Mouse (Mus musculus) heart, postnatal 25 days (tissue): ENCODE measurements around the gene Gm10234. TPM values are rescaled to one million over a fixed set of nuclear protein-coding genes. Genes with fewer than 3 reads are reported as not detected.

Source experiments
- DNase-seq: peaks from one replicate; pipeline ENCODE4 v3.0.0; 2022; ENCODE audit warnings: low spot score
- intact Hi-C: fragments of 180-260 bp; cut with DNase I; formaldehyde crosslinking; loops from one replicate; pipeline ENCODE4 v1.15.1; 2025
- total RNA-seq, 2 experiments: library from RNA; stranded (reverse); gene quantifications; 2 replicates each; pipeline ENCODE4 v1.2.3; 2021

Gm10234 gene
- total RNA-seq: not detected

DNA sequence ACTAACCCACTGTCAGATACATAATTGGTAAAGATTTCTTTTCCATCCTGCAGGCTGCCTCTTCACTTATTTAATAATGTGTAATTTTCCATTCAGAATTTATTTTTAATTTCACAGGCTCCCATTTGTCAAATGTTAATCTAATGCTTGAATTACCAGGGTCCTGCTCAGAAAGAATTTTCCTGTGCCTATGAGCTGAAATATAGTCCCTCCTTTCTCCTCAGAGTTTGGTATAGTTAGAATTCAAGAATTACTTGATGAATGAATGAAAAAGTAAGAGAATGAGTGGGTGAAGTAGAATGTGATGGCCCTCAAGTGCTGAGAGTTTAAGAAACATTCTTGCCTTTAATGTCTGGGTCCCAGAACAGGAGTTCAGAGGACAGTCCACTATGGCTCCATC lies at the start of gene Gm10234:
Gm10234 (plus strand) TSS at position 301 of the 400 bp plus-strand sequence.
- intact Hi-C loops: no loop called here
- no peak for DNase-seq

DNA sequence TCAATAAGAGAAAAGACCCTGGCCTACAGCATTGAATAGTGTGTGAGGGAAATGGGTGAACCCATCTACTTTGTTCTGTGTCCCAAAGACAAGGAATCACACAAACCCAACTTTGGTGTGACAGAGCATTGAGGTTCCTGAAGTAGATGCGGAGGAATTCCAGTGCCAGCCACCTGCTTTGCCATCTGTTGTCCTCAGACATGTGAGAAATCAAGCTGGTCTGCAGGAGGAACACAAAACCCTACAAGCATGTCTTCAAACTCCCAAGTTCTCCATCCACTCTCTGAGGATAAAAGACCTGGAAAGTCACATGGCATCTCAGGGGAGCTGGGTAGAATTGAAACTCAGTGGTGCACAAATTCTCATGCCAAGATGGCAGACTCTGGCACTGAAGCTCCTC lies 44.3 kb upstream of the Gm10234 start:
- intact Hi-C loops: no loop called here
- DNase-seq: no peak

DNA sequence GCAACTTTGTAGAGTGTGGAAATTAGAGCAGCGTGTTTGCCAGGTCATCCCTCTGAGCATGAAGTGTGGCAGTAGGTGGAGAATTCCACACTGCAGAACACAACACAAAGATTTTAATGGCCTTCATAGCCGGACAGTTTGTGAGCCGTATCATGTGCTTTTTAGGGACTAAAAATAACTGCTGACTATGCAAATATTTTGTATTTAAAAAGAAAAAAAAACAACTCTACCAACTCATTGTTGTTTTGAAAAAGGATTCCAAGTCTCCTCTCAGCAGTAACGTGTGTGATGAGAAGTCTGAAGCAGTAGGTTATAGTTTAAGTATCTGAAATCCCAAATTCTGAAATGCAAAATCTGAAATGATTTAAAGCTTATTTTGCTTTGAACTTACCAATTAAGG lies 25.9 kb upstream of the Gm10234 start:
- DNase-seq: no peak
- intact Hi-C loops: no loop called here

DNA sequence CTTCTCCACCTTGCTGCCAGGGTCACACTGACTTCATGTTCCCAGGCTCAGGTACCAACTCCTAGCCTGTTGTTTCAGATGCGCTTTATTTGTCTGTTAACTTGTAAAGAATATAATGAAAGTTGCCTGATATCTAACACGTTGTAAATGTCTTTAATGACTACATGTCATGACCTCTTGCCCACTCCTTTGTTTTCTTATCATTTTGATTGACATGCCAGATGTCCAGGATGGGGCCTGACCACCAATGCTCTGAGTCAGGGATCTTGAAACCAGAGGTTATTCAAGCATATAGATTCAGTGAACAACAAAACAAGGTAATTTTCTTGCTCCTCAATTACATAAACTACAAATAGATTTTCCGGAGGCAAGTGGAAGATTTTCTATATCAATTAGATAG lies 23.5 kb upstream of the Gm10234 start:
- intact Hi-C loops: no loop called here
- no peak for DNase-seq

DNA sequence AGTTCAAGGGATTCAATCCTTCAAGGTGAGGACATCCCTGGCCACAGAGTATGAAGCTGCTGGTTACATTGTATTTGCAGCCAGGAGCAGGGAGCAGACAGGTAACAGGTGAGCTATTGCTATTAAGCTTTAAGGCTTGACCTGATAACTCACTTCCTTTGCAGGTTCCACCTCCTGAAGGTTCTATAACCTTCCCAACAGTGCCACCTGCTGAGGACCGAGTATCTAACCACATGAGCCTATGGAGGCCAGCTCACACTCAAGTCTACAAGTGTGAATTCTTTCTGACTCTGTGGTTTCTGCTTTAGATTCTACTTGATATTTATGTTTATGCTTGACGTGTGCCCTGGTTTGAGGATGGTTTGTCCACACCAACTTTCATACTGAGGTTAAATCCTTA lies 21.3 kb upstream of the Gm10234 start:
- DNase-seq: no peak
- intact Hi-C loops: no loop called here

DNA sequence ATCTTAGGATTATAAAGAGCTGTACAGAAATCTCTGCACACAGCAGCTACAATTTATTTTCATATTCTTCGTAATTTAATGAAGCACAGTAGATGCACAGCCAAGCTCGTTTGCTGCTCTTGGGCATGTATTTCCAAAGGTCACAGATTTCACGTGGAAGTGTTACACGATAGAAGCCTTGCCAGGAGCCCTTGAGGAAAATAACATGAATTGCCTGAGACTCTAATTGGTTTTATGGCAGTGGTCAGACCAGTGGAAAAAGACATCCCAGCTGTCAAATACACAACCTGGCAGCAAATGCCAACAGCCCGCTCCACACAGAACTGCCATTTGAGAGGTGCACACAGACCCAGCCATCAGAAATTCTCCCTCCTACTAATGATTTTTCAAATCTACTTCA lies 9.3 kb downstream of the Gm10234 start:
- intact Hi-C loops: no loop called here
- no peak for DNase-seq

DNA sequence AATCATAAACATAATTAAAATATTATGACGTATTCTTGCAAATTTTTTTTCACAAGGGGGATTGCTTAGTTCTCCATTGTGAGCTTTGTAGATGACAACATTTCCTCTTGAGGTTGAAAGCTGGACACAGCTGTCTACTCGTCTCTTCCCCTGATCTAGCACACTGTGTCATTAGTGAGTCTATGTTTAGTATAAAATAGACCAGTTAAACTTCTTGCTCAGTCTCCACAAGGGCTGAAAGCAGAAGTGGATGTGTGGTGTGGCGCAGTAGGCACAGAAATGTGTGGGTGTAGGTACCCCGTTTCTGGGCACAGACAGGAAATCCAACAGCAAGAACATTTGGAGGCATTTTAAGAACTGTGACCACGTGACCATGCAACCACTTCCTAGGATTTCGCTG lies 12.9 kb downstream of the Gm10234 start:
- no peak for DNase-seq
- intact Hi-C loops: no loop called here

DNA sequence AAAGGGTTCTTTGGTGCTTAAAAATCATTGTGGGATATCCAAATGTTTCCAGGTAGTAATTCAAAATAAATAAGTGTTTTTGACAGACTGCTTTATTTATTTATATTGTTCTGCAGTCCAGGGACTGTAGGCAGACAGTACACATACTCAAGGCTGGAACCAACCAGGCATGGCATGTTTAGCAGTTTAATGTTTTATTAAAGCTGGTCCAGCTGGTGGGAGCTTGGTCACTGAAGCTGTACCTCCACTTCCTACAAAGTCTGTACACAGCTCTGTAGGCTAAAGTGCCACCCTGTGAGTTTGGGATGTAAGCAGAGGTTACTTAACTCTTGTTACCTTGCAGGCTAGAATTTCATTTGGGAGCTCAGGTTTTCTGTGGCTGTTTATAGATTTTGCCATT lies 27.5 kb downstream of the Gm10234 start:
- intact Hi-C loops: no loop called here

DNA sequence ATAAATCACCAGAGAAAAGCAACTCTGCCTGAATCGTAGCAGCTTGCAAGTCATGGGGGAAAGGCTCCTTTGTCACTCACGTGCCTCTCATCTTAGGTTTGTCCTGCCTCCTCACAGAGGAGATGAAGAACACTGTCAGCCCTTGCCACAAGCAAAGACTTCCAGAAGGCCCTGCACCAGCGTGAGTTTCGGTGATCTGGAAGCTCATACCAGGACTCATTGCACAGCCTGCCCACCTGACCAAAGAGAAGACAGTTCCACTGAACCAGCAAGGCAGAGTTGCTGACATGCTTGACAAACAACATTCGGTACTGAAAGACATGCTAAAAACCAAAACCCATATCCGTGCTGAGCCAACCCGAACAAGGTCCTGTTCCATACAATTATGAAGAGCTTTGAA lies 31.1 kb downstream of the Gm10234 start:
- intact Hi-C loops: no loop called here
- DNase-seq: no peak

More for the DNA sequence above, 27.5 kb downstream of the Gm10234 start:
- DNase-seq: no peak

DNA sequence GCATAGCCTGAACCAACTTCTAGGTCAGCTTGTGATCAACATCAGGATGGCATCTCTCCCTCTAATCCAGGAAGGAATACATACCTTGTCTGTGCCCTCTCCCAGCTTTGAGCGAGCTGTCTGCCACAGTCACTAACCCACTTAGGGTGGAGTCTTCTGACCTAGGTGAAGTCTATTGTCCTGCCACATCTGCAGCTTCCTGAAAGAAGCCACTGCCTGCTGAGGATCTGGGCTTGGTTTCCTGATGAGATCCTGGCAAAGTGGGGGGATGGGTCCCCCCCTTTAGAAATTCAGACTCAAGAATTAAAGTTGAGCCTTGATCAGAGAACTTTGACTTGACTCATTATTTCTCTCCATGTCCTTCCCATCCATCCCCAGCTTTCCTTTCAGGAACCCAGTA lies 32.0 kb downstream of the Gm10234 start:
- intact Hi-C loops: no loop called here
- DNase-seq: no peak

DNA sequence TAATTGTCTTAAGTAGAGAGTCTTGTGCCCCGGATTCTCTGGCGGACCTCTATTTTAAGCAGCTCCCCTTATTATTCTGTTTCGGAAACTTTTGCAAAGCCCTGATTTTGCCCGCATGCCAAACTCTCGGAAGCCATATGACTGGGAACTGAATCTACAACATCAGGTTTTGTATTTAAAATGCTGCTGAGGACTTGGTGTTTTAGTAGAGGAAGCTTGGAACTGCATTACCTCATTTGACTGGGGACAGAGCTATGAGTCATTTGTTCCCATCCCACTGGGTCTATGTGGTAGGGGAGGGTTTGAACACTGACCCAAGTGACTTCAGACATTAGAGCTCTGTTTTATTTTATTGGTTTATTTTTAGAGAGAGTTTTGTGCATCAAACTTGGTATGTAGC lies 38.2 kb downstream of the Gm10234 start:
- DNase-seq: no peak

DNA sequence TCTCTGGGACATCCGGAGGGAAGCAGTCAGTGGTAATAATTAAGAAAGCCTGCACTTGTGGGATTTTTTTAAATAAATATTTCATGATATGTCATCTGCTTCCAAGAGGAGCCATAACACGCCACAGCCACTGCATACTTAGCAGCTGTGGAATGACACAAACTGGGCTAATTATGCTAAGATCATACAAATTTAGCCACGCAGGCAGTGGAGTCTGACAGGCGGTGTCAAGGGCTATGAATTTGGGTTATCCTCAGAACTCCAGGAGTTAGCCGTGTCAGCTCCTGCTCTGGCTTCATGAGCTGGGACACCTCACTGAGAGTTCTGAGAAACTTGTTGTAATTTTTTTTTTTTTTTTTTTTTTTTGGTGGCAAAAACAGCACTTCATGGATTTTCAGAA lies 40.8 kb downstream of the Gm10234 start:
- intact Hi-C loops: no loop called here
- no peak for DNase-seq

More for the DNA sequence above, 38.2 kb downstream of the Gm10234 start:
- intact Hi-C loops: no loop called here

DNA sequence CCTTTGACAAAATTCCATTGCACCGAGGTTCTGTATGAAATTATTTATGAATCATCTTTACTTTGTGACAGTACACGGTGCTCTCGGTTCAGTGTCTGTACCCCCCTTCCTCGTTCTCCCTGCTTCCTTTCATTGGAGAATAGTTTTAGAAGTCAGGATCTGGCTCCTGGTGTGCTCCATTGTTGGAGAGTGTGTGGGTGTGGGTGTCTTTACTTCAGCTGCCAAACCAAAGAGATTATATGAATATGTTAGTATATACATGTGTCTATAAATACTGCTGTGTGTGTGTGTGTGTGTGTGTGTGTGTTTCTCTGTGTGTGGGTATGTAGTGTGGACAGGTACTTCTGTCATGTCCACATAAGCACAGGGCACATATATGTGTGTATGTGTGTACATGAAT lies 49.9 kb downstream of the Gm10234 start:
- DNase-seq: no peak
- intact Hi-C loops: no loop called here

Other genes starting within 250 kb of the Gm10234 start
- gene Kbtbd8, start 204.9 kb upstream of the Gm10234 start, total RNA-seq: 1 to 10 TPM; 1.5 to 1.8 TPM